Mouse (Mus musculus): Measurements from ENCODE around the gene Tssk3. TPM values are rescaled to one million over a fixed set of nuclear protein-coding genes. Genes with fewer than 3 reads are reported as not detected.

The Tssk3 gene
- polyA plus RNA-seq, 1 experiment, result not detected

DNA sequence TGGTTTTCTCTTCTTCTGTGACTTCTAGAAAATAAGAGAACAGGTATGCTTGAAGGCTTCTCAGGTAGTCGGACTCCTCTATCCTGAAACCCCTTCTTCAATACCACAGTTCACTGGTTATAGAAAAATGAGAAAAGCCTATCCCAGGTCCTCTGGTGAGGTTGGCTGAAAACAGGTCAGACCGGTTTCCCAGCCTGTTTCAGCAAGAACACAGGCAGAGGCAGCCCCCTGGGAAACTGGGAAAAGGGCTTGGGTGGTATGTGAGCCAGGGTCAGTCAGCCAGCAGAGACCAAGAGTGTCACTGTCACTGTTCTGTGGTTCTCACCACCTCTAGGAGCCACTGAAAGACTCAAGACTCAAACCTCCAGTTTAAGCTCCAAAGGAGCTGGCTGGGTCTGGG lies 26.1 kb upstream of the Tssk3 start:
- TF ChIP-seq POLR2A (IDR thresholded peaks at IDR 0.05; ENCODE audit: control insufficient read depth, extremely low read depth, insufficient read depth, low read length, poor library complexity) (no peak), CTCF (IDR thresholded peaks at IDR 0.05; ENCODE audit: borderline replicate concordance, control insufficient read depth, extremely low read depth, insufficient read depth, low read length, poor library complexity) (no peak)
- Histone ChIP-seq H3K27me3 (ENCODE audit: control insufficient read depth, insufficient read depth, low read length) (no peaks in the 10 kb centered on the region), H3K27ac (ENCODE audit: control insufficient read depth, insufficient read depth, low read length) (no peak overlapping the region), H3K4me1 (replicated peaks; ENCODE audit: control insufficient read depth, insufficient read depth, low read length) (peaks cover 11% of the 10 kb centered on the region; the same call in 1 of the 2 replicates), H3K36me3 (ENCODE audit: control insufficient read depth, insufficient read depth, low read length) (peaks cover 49% of the 10 kb centered on the region), H3K4me3 (ENCODE audit: control insufficient read depth, insufficient read depth, low read length) (no peak overlapping the region)
- 93% methylated on average over 2 of the region's 2 CpGs for WGBS
- no peak for DNase-seq

DNA sequence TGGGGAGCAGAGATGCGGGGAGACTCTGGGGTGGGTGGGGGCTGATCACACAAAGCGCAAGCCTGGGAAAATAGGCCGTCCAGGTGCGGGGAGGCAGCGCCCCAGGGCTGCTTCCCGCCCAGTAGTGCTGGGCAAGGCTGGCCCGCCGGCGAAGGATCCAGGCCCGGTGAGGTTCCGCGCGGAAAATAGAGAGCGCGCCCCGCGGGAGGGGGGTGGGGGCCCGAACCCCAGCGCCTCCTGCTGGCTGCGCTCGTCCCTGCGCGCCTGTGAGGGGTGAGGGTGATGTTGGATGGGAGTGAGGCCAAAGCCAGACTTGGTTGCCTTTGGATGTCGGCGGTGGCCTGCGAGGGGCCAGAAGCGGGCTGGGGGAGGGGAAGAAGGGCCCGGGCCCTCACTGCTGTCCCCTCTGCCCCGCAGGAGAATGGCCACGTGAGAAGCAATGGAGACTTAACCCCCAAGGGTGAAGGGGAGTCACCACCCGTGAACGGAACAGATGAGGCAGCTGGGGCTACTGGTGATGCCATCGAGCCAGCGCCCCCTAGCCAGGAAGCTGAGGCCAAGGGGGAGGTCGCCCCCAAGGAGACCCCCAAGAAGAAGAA lies 23.6 kb upstream of the Tssk3 start:
- WGBS, result under 1% methylated on average over 33 of the region's 35 CpGs
- Histone ChIP-seq H3K27me3 (ENCODE audit: control insufficient read depth, insufficient read depth, low read length) (no peaks in the 10 kb centered on the region), H3K4me1 (replicated peaks; ENCODE audit: control insufficient read depth, insufficient read depth, low read length) (peaks cover 11% of the 10 kb centered on the region; the same call in 1 of the 2 replicates), H3K4me3 (ENCODE audit: control insufficient read depth, insufficient read depth, low read length) (peak overlapping the region; percentile 80), H3K36me3 (ENCODE audit: control insufficient read depth, insufficient read depth, low read length) (peaks cover 25% of the 10 kb centered on the region), H3K27ac (ENCODE audit: control insufficient read depth, insufficient read depth, low read length) (no peak overlapping the region)
- no peak for TF ChIP-seq POLR2A (IDR thresholded peaks at IDR 0.05; ENCODE audit: control insufficient read depth, extremely low read depth, insufficient read depth, low read length, poor library complexity)
- peak; percentile 91; the same call in 1 of the 2 replicates for TF ChIP-seq CTCF (IDR thresholded peaks at IDR 0.05; ENCODE audit: borderline replicate concordance, control insufficient read depth, extremely low read depth, insufficient read depth, low read length, poor library complexity)
- DNase-seq, result peak; percentile 76

DNA sequence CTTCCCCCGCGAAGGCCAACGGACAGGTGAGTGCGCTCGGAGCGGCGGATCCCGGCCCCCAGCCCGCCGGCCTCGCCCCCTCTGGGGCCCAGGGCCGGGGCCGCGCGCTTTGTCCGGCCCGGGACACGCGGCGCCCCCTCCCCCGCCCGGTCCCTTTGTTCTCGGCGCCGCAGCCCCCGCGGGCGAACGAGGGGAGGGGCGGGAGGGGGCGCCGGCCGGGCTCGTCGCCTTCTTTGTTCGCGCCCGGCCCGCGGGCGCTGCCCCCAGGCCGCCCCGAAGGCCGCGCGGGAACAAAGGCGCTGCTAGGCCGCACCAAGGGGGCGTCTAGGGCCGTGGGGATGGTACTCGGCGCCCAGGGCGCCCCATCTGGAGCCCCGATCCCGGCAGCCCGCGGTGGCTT lies 23.1 kb upstream of the Tssk3 start:
- TF ChIP-seq POLR2A (IDR thresholded peaks at IDR 0.05; ENCODE audit: control insufficient read depth, extremely low read depth, insufficient read depth, low read length, poor library complexity) (no peak), CTCF (IDR thresholded peaks at IDR 0.05; ENCODE audit: borderline replicate concordance, control insufficient read depth, extremely low read depth, insufficient read depth, low read length, poor library complexity) (no peak)
- Histone ChIP-seq H3K27me3 (ENCODE audit: control insufficient read depth, insufficient read depth, low read length) (no peaks in the 10 kb centered on the region), H3K36me3 (ENCODE audit: control insufficient read depth, insufficient read depth, low read length) (peaks cover 23% of the 10 kb centered on the region), H3K27ac (ENCODE audit: control insufficient read depth, insufficient read depth, low read length) (no peak overlapping the region), H3K4me1 (replicated peaks; ENCODE audit: control insufficient read depth, insufficient read depth, low read length) (peaks cover 11% of the 10 kb centered on the region; the same call in 1 of the 2 replicates), H3K4me3 (ENCODE audit: control insufficient read depth, insufficient read depth, low read length) (peak overlapping the region; percentile 80)
- under 1% methylated on average over 57 of the region's 57 CpGs for WGBS
- DNase-seq, result no peak

DNA sequence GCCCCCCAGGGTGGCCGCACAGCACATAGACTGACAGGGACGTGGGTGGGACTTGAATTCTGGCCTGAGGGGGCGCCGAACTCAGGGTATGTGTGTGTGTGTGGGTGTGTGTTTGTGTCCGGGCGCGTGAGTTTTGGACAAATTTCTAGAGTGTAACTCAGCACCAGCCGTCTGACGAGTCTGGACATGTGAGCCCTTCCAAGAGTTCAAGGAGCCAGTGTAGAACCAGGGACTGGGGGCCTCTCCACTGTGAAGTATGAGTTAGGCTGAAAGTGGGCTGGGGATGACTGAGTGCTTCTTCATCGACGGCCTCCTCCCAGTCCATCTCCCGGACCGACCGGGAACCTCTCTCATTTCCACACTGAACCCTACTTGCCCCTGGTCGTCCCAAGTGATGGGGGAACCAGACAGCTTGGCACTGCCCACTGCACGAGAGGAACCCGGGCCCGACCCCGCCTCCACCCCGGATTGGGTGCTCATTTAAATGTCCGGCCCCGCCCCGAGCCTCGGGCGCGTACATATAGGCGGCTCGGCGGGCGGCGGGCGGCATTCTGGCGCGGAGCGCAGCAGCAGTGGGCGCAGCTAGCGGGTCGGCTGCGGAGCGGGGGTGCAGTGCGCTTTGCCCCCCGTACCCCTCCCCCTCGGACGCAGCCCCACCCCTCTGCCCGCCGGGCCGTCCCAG lies 22.4 kb upstream of the Tssk3 start, which contains the start of gene Marcksl1:
Gene Marcksl1 (plus strand): TSS at position 496 of the 682 bp plus-strand sequence.
- Histone ChIP-seq H3K36me3 (ENCODE audit: control insufficient read depth, insufficient read depth, low read length) (peaks cover 16% of the 10 kb centered on the region), H3K27ac (ENCODE audit: control insufficient read depth, insufficient read depth, low read length) (no peak within 1 kb of the TSS), H3K4me3 (ENCODE audit: control insufficient read depth, insufficient read depth, low read length) (peak within 1 kb of the TSS; percentile 80), H3K27me3 (ENCODE audit: control insufficient read depth, insufficient read depth, low read length) (no peaks in the 10 kb centered on the region), H3K4me1 (replicated peaks; ENCODE audit: control insufficient read depth, insufficient read depth, low read length) (peaks cover 11% of the 10 kb centered on the region; the same call in 1 of the 2 replicates)
- DNase-seq, result peak; percentile 94
- peak; percentile 35; the same call in 1 of the 2 replicates for TF ChIP-seq CTCF (IDR thresholded peaks at IDR 0.05; ENCODE audit: borderline replicate concordance, control insufficient read depth, extremely low read depth, insufficient read depth, low read length, poor library complexity)
- peak; percentile 96 for TF ChIP-seq POLR2A (IDR thresholded peaks at IDR 0.05; ENCODE audit: control insufficient read depth, extremely low read depth, insufficient read depth, low read length, poor library complexity)
- 13% methylated on average over 47 of the region's 47 CpGs for WGBS

DNA sequence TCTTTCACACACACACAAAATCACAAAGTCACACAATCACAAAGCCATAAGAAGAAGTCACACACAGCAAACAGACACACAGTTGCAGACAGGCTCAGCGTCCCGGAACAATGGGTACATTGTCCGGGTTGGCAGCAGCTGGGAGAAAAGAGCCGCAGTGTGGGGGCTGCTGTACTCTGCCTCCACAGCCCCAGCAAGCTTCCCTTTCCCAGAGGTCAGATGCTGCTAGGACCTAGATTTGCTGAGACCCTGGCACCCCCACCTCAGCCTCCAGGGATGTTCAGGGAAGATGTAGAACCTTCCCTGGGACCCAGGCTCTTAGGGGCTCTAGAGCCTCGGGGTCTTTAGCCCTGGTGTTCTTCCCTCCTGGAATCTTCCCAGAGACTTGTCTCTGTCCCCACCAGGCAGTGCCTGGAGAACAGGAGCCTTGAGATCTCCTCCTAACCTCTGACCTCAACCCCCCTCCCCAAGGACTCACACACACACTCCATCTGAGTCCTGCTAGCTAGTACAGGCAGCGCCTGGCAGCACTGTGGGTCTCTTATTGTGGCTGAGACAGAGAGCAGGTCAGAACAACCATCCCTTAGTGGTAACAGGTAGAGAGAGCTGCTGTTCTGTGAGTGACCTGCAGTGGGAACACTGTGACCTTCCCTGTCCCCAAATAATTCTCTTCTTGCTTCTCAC lies 20.7 kb upstream of the Tssk3 start:
- no peak for TF ChIP-seq POLR2A (IDR thresholded peaks at IDR 0.05; ENCODE audit: control insufficient read depth, extremely low read depth, insufficient read depth, low read length, poor library complexity)
- TF ChIP-seq CTCF (IDR thresholded peaks at IDR 0.05; ENCODE audit: borderline replicate concordance, control insufficient read depth, extremely low read depth, insufficient read depth, low read length, poor library complexity), result no peak
- WGBS, result 92% methylated on average over 6 of the region's 6 CpGs
- H3K4me1 ChIP-seq (replicated peaks; ENCODE audit: control insufficient read depth, insufficient read depth, low read length), result peaks cover 16% of the 10 kb centered on the region; the same call in 1 of the 2 replicates
- H3K36me3 ChIP-seq (ENCODE audit: control insufficient read depth, insufficient read depth, low read length), result peaks cover 2% of the 10 kb centered on the region
- DNase-seq, result no peak
- no peaks in the 10 kb centered on the region for H3K27me3 ChIP-seq (ENCODE audit: control insufficient read depth, insufficient read depth, low read length)
- H3K27ac ChIP-seq (ENCODE audit: control insufficient read depth, insufficient read depth, low read length), result no peak overlapping the region
- no peak overlapping the region for H3K4me3 ChIP-seq (ENCODE audit: control insufficient read depth, insufficient read depth, low read length)

DNA sequence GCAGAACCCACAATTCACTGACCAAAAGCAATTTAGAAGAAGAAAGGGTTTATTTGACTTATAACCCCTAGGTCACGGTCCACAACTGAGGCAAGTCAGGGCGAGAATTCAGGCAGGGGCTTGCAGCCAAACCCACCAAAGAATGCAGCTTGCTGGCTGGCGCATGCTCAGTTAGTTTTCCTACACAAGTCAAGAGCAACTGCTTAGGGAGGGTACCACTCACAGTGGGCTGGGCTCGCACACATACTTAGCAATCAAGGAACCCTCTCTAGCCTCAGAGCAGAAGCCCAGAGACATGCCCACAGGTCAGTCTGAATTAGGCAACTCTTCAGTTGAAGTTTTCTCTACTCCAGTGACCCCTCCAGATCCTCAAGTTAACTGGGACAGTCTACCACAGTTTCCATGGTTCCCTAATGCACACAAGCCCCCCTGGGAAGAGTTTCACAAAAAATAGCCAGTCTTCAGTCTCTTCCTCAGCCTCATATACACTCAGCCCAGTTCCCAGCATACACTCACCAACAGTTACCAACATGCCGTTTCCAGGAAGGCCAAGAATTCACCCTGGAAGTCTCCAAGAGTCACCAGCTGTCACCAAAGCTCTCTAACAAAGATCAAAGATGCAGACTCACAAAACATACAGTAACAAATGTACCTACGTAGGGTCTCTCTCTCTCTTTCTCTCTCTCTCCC lies 20.0 kb upstream of the Tssk3 start:
- Histone ChIP-seq H3K4me1 (replicated peaks; ENCODE audit: control insufficient read depth, insufficient read depth, low read length) (peaks cover 16% of the 10 kb centered on the region; the same call in 1 of the 2 replicates), H3K27ac (ENCODE audit: control insufficient read depth, insufficient read depth, low read length) (no peak overlapping the region), H3K27me3 (ENCODE audit: control insufficient read depth, insufficient read depth, low read length) (no peaks in the 10 kb centered on the region), H3K4me3 (ENCODE audit: control insufficient read depth, insufficient read depth, low read length) (no peak overlapping the region), H3K36me3 (ENCODE audit: control insufficient read depth, insufficient read depth, low read length) (no peaks in the 10 kb centered on the region)
- no peak for DNase-seq
- TF ChIP-seq POLR2A (IDR thresholded peaks at IDR 0.05; ENCODE audit: control insufficient read depth, extremely low read depth, insufficient read depth, low read length, poor library complexity) (no peak), CTCF (IDR thresholded peaks at IDR 0.05; ENCODE audit: borderline replicate concordance, control insufficient read depth, extremely low read depth, insufficient read depth, low read length, poor library complexity) (no peak)
- WGBS, result 84% methylated on average over 6 of the region's 6 CpGs
